Mouse (Mus musculus) frontal cortex, postnatal 36 days (tissue): ENCODE measurements around the gene St3gal5.
A peak's percentile ranks its signal among the peaks of the same experiment; 100 is the strongest.

Experiments used
- DNase-seq, 2 experiments: peaks; one replicate each; pipeline ENCODE4 v3.0.0; 2022; ENCODE audit warnings: low spot score in 2 of 2

St3gal5 gene

GRCm38 (mm10) chr6:72162155-72162890, 64.9 kb downstream of the St3gal5 start:
- no peak for DNase-seq

- peak; percentile 90 to 94 for DNase-seq
Measured at GRCm38 (mm10) chr6:72164321-72165275, 67.2 kb downstream of the St3gal5 start.

- DNase-seq: no peak
Measured at GRCm38 (mm10) chr6:72165907-72166306, 68.5 kb downstream of the St3gal5 start.

- DNase-seq: no peak
Measured at GRCm38 (mm10) chr6:72171391-72171790, 74.0 kb downstream of the St3gal5 start.

- no peak for DNase-seq
Measured at GRCm38 (mm10) chr6:72173350-72173749, 76.0 kb downstream of the St3gal5 start.

- no peak for DNase-seq
Measured at GRCm38 (mm10) chr6:72175419-72175818, 78.0 kb downstream of the St3gal5 start.

GRCm38 (mm10) chr6:72176004-72176403, 78.6 kb downstream of the St3gal5 start:
- DNase-seq: no peak

GRCm38 (mm10) chr6:72177417-72177816, 80.0 kb downstream of the St3gal5 start:
- DNase-seq: no peak

- no peak for DNase-seq
Measured at GRCm38 (mm10) chr6:72179006-72179405, 81.6 kb downstream of the St3gal5 start.

GRCm38 (mm10) chr6:72179562-72180502, 82.4 kb downstream of the St3gal5 start:
- no peak for DNase-seq

- DNase-seq: no peak
Measured at GRCm38 (mm10) chr6:72184576-72184975, 87.2 kb downstream of the St3gal5 start.

GRCm38 (mm10) chr6:72185893-72186490, 88.6 kb downstream of the St3gal5 start:
- peak; percentile 84 to 85 for DNase-seq

- no peak for DNase-seq
Measured at GRCm38 (mm10) chr6:72186809-72187208, 89.4 kb downstream of the St3gal5 start.

GRCm38 (mm10) chr6:72189061-72189863, 91.9 kb downstream of the St3gal5 start:
- no peak for DNase-seq

GRCm38 (mm10) chr6:72190120-72190519, 92.7 kb downstream of the St3gal5 start:
- DNase-seq: no peak

- no peak for DNase-seq
Measured at GRCm38 (mm10) chr6:72190577-72190976, 93.2 kb downstream of the St3gal5 start.

GRCm38 (mm10) chr6:72196660-72197059, 99.3 kb downstream of the St3gal5 start:
- no peak for DNase-seq

GRCm38 (mm10) chr6:72197515-72197914, 100.1 kb downstream of the St3gal5 start:
- DNase-seq: no peak

GRCm38 (mm10) chr6:72200595-72201256, 103.3 kb downstream of the St3gal5 start:
- no peak for DNase-seq

GRCm38 (mm10) chr6:72202732-72203131, 105.3 kb downstream of the St3gal5 start:
- DNase-seq: no peak
